Mouse (Mus musculus) embryonic facial prominence, embryonic 14.5 days (tissue): ENCODE results near the gene Alg14. TPM values are rescaled to one million over a fixed set of nuclear protein-coding genes. Genes with fewer than 3 reads are reported as not detected.

Source experiments
- ATAC-seq: fragments of 200-750 bp; cut with Nextera tagmentation; 2 replicates; pipeline ENCODE4 v1.8.0; 2017; ENCODE audit warnings: low read depth, moderate number of reproducible peaks, moderate TSS enrichment
- DNase-seq: peaks from one replicate; pipeline ENCODE4 v3.0.0-alpha.2; 2015; ENCODE audit warnings: low spot score
- H3K27ac ChIP-seq: fragments of 300-500 bp; sonication (generic); replicated peaks from 2 replicates; pipeline ENCODE4 v1.5.1; 2014; ENCODE audit warnings: low read depth, mild to moderate bottlenecking, low read length, moderate library complexity
- H3K27me3 ChIP-seq: fragments of 300-500 bp; sonication (generic); replicated peaks from 2 replicates; pipeline ENCODE4 v1.6.1; 2014; ENCODE audit warnings: low read length; ENCODE audit not compliant: control insufficient read depth, insufficient read depth
- H3K36me3 ChIP-seq: fragments of 300-500 bp; sonication (generic); 2 replicates; pipeline ENCODE4 v1.6.1; 2014; ENCODE audit warnings: low read length, mixed read lengths; ENCODE audit not compliant: control insufficient read depth, insufficient read depth
- H3K4me1 ChIP-seq: fragments of 300-500 bp; sonication (generic); 2 replicates; pipeline ENCODE4 v1.6.1; 2014; ENCODE audit warnings: antibody characterized with exemption, low read length; ENCODE audit not compliant: control insufficient read depth, insufficient read depth
- H3K4me2 ChIP-seq: fragments of 300-500 bp; sonication (generic); 2 replicates; pipeline ENCODE4 v1.6.1; 2014; ENCODE audit warnings: low read depth, mild to moderate bottlenecking, low read length, moderate library complexity, mixed read lengths
- H3K4me3 ChIP-seq: fragments of 300-500 bp; sonication (generic); 2 replicates; pipeline ENCODE4 v1.5.1; 2014; ENCODE audit warnings: low read depth, mild to moderate bottlenecking, low read length
- H3K9ac ChIP-seq: fragments of 300-500 bp; sonication (generic); 2 replicates; pipeline ENCODE4 v1.6.1; 2014; ENCODE audit warnings: low read depth, mild to moderate bottlenecking, low read length, moderate library complexity, mixed read lengths
- H3K9me3 ChIP-seq: fragments of 300-500 bp; sonication (generic); 2 replicates; pipeline ENCODE4 v1.6.1; 2016; ENCODE audit warnings: low read length; ENCODE audit not compliant: control insufficient read depth
- WGBS: fragments of 180-500 bp; shearing (Covaris S2); extraction: QIAGEN DNeasy Blood & Tissue Kit; methylation state at CpG from one replicate; pipeline ENCODE4 v1.1.7; 2014; 5-methylcytosine and 5-hydroxymethylcytosine counted together
- polyA plus RNA-seq: library from polyadenylated mRNA; unstranded; fragments of >200 nt; fragmentation: Nextera tagmentation; extraction: Ambion mirVana; gene quantifications from 2 replicates; pipeline ENCODE4 v1.2.1, GENCODE M21; 2014

Alg14 gene
- polyA plus RNA-seq, 1 experiment from 2014 or later: 49.6 TPM

- H3K4me3 ChIP-seq: no peak overlapping the region
- H3K4me1 ChIP-seq: peaks cover 10% of the 10 kb centered on the region
- ATAC-seq (no peak), DNase-seq (peak; percentile 71)
- H3K27ac ChIP-seq: peak overlapping the region; percentile 50
- H3K36me3 ChIP-seq: no peaks in the 10 kb centered on the region
- H3K27me3 ChIP-seq: no peaks in the 10 kb centered on the region
- H3K9ac ChIP-seq: no peak overlapping the region
- 52% methylated on average over 7 of the region's 7 CpGs for WGBS
- H3K4me2 ChIP-seq: no peak overlapping the region
- H3K9me3 ChIP-seq: no peaks in the 10 kb centered on the region
Measured at GRCm38 (mm10) chr3:121330244-121330646, 38.7 kb downstream of the Alg14 start.

DNA sequence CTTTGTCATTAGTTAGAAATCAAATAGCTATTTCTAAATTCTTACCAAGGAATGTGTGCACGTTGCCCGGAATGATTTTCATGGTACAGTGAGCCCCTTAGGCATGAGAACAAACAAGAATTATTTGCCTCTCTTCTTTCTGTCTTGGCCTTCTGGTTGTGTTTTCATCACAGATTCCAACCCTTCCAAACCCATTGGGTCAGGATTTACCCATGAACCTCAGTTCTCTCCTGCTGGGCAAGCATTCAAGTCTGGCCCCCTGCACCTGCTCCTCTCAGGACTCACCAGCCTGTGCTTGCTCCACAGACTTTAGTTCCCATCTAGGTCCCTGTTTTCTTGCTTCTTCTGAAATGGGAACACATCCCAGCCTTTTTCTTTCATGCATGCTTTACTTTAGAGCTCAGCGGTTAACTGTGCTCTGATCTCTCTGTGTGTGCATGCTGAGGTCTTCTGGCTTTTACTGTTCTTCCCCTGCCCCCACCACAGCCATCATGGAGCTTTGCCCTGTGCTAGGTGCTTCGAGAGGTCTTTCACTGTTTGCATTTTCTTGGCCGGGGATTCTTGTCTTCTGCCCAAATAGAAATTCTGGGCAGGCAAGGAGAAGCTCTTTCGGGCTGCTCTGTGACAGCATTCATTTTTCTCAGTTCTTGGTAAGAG lies 44.8 kb downstream of the Alg14 start:
- Histone ChIP-seq H3K4me3 (no peak overlapping the region), H3K36me3 (no peaks in the 10 kb centered on the region), H3K9me3 (no peaks in the 10 kb centered on the region), H3K27me3 (no peaks in the 10 kb centered on the region), H3K4me2 (no peak overlapping the region), H3K9ac (no peak overlapping the region), H3K27ac (no peak overlapping the region), H3K4me1 (peaks cover 14% of the 10 kb centered on the region)
- DNase-seq: peak; percentile 55
- WGBS: 74% methylated on average over 6 of the region's 6 CpGs
- ATAC-seq: peak; percentile 60; the same call in 1 of the 2 replicates

DNA sequence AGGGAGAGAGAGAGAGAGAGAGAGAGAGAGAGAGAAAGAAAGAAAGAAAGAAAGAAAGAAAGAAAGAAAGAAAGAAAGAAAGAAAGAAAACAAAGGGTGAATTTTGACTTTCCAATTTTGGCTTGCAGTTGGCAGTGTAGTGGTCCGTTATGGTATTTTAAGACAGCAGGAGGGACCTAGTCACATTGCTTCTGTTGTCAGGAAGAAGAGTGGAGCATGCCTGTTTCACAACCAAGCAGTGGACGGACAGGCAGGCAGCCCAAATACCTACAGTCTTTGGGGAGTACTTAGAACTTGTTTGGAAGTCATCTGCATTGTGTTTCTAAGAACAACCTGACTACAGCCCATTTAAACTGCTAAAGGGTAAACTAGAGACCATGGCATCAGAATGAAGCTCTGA lies 47.1 kb downstream of the Alg14 start:
- H3K9me3 ChIP-seq: no peaks in the 10 kb centered on the region
- ATAC-seq (no peak), DNase-seq (no peak)
- no peak overlapping the region for H3K4me2 ChIP-seq
- H3K27me3 ChIP-seq: no peaks in the 10 kb centered on the region
- 40% methylated on average over 2 of the region's 2 CpGs for WGBS
- no peaks in the 10 kb centered on the region for H3K36me3 ChIP-seq
- no peak overlapping the region for H3K4me3 ChIP-seq
- H3K27ac ChIP-seq: no peak overlapping the region
- H3K9ac ChIP-seq: no peak overlapping the region
- peaks cover 20% of the 10 kb centered on the region for H3K4me1 ChIP-seq

GRCm38 (mm10) chr3:121340321-121340761 lies 48.8 kb downstream of the Alg14 start:
- no peak overlapping the region for H3K4me2 ChIP-seq
- peak overlapping the region; percentile 54 for H3K27ac ChIP-seq
- no peaks in the 10 kb centered on the region for H3K9me3 ChIP-seq
- no peaks in the 10 kb centered on the region for H3K27me3 ChIP-seq
- H3K4me3 ChIP-seq: no peak overlapping the region
- WGBS: 34% methylated on average over 7 of the region's 7 CpGs
- H3K4me1 ChIP-seq: peaks cover 36% of the 10 kb centered on the region
- no peaks in the 10 kb centered on the region for H3K36me3 ChIP-seq
- ATAC-seq: no peak
- no peak for DNase-seq
- no peak overlapping the region for H3K9ac ChIP-seq

- Histone ChIP-seq H3K9ac (no peak overlapping the region), H3K4me1 (peaks cover 55% of the 10 kb centered on the region), H3K4me3 (no peak overlapping the region), H3K27me3 (no peaks in the 10 kb centered on the region), H3K4me2 (no peak overlapping the region), H3K36me3 (no peaks in the 10 kb centered on the region), H3K27ac (no peak overlapping the region; the same call in 1 of the 2 replicates), H3K9me3 (no peaks in the 10 kb centered on the region)
- ATAC-seq (no peak), DNase-seq (no peak)
- WGBS: 81% methylated on average over 7 of the region's 7 CpGs
Measured at GRCm38 (mm10) chr3:121343224-121343623, 51.7 kb downstream of the Alg14 start.

GRCm38 (mm10) chr3:121344056-121344945 lies 52.7 kb downstream of the Alg14 start:
- Histone ChIP-seq H3K4me1 (peaks cover 65% of the 10 kb centered on the region), H3K9ac (0 out of 2 replicates have a peak overlapping the region, but pooled peaks have one; percentile 12), H3K27me3 (no peaks in the 10 kb centered on the region), H3K36me3 (no peaks in the 10 kb centered on the region), H3K27ac (peak overlapping the region; percentile 82), H3K4me2 (peak overlapping the region; percentile 14; the same call in 1 of the 2 replicates), H3K9me3 (no peaks in the 10 kb centered on the region), H3K4me3 (no peak overlapping the region)
- DNase-seq (peak; percentile 90), ATAC-seq (peak; percentile 91)
- 8% methylated on average over 8 of the region's 8 CpGs for WGBS

DNA sequence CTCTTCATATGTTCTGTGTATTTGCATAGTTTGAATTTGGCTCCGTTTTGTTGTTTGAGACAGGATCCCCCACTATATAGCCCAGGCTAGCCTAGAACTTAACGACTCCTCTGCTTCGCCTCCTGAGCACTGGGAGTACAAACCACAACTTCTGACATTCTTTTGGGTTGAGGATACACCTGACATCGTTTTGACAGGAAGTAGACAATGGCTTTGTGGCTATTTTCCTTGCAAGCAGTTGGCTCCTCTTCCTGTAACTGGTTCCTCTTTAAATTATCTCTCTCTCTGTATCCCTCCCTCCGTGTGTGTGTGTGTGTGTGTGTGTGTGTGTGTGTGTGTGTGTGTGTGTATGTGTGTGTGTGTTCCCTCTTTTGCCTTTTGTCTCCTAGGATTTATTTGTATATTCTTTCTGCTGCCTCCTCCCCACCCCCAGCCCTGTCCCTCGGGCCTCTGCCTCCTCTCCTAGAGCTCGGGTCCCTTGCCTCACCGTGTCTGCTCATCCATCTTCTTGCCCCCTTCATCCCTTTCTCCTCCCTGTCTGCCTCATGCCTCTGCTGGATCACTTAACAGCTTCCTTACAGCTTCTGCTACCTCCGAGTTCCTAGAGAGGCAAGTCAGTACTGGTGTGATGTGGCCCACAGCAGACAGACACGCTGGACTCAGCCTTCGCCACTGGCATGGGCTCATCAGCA lies 53.5 kb downstream of the Alg14 start:
- no peaks in the 10 kb centered on the region for H3K36me3 ChIP-seq
- H3K4me2 ChIP-seq: no peak overlapping the region
- no peak overlapping the region for H3K4me3 ChIP-seq
- H3K9ac ChIP-seq: no peak overlapping the region
- no peaks in the 10 kb centered on the region for H3K27me3 ChIP-seq
- ATAC-seq: no peak
- H3K9me3 ChIP-seq: no peaks in the 10 kb centered on the region
- WGBS: 38% methylated on average over 11 of the region's 11 CpGs
- peaks cover 67% of the 10 kb centered on the region for H3K4me1 ChIP-seq
- peak overlapping the region; percentile 82 for H3K27ac ChIP-seq
- no peak for DNase-seq

GRCm38 (mm10) chr3:121345643-121346000 lies 54.0 kb downstream of the Alg14 start:
- no peaks in the 10 kb centered on the region for H3K27me3 ChIP-seq
- H3K9ac ChIP-seq: no peak overlapping the region
- peaks cover 63% of the 10 kb centered on the region for H3K4me1 ChIP-seq
- no peak for ATAC-seq
- H3K4me3 ChIP-seq: no peak overlapping the region
- H3K4me2 ChIP-seq: no peak overlapping the region
- no peaks in the 10 kb centered on the region for H3K36me3 ChIP-seq
- no peak for DNase-seq
- H3K9me3 ChIP-seq: no peaks in the 10 kb centered on the region
- 42% methylated on average over 6 of the region's 6 CpGs for WGBS
- peak overlapping the region; percentile 82; the same call in 1 of the 2 replicates for H3K27ac ChIP-seq
